Mouse (Mus musculus) thymus, postnatal 14 days (tissue): Measurements from ENCODE around the gene Pou3f3.

Source experiments
- DNase-seq: peaks from one replicate; pipeline ENCODE4 v3.0.0; 2021

Gene Pou3f3

DNA sequence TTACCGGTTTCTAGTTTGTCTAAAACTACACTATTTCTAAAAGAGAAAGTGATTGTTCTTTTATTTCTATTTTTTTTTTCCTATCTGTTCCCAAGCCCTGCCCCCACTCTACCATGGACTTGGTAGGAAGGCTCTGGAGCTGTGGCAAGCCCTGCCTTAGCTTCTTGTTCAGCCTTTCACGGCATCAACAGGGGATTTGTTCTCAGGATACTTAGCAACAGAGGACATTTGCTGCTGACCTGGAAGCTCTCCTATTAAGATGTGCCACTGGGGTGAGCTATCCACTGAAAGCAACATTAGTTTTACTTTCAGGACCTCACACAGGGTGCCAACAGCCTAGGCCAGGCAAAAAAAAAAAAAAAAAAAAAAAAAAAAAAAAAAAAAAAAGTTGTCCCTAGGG, 15.4 kb downstream of the Pou3f3 start:
- DNase-seq: no peak

DNA sequence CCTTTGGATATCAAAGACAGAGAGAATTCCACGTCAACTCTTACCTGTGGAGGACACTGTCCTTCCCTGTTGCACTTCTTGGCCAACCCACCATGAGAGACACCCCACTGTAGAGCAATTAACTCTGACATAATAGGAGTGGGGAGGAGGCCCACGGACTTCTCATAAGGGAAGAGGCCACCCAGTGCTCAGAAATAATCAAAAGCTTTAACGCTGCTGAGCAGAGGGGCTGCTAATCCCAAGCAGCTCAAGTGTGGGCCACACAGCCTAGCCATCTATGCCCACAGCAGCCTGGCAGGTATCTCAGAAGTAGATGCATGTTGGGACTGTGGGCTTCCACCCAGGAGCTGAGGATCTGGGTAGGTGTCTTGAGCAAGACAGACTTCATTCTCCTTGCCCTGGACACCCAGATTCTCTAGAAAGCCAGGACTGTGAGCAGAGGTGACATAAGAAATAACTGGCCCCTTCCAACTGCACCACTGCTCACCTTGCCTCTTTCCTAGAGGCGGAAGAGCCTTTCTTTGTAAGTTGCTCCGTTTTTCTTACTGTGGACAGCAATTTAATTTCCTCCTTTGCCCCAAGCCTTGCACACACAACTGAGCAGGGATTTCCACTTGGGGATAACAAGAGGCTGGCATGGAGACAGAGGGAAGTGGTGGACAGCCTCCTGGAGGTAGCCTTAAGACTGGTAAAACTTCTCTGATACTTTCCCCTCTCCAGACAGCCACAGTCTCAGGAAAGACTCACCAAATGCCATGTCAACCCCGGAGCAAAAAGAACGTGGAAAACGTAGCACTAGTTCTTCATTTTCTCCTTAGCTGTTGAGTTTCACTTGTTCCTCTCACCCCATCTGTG, 16.1 kb downstream of the Pou3f3 start:
- DNase-seq: no peak

DNA sequence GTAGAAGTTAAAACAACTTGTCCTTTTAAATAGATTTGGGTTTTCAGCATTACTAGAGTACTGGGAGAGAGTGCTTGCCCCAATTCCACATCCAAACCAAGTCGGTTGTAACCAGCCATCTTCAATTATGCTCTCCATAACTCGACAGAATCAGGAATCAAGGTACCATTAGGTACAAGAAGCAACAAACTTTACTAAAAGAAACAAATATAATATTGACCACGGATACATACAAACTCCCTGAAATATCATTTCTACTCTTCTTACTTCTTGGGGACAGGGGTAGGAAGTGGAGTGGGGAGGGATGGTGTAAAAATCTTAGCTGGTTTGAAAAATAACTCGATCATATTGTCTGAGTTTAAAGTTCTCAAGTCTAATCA, 16.7 kb downstream of the Pou3f3 start:
- no peak for DNase-seq

DNA sequence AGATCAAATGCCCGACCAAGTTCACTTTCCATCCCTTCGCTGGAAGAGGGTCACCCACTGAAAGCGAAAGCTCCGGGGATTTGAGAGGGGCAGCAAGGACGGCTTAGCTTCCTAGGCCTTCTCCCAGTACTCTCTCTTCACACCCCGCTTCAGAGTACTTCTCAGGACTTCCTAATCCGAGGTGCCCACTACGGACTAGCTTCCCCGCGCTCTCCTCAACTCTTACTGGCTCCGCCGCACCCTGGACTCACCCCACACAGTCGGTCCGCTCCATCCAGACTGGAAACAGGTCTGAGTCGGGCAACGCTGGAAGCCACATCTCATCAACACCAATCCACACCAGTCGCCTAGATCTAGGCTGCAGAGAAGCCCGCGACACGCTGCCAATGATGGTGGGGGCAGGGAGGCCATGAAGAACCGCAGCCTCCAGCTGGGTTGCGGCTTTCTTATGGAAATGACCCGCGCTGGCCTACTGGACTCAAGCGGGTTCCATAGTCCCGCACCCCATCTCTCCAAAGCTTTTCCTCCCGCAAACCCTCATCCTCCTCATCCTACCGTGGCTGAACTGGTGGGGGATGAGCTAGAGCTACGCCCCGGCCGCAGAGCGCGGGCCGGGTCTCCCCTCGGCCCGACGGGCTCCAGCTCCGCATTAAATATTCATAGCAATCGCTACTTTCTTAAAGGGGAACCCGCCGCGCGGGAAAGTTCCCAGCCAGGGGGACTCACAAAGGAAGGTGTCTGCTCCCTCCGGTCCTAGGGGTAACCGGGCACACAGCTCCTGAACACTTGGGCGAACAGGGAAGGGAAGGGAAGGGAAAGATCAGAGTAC, 17.8 kb downstream of the Pou3f3 start:
- no peak for DNase-seq

DNA sequence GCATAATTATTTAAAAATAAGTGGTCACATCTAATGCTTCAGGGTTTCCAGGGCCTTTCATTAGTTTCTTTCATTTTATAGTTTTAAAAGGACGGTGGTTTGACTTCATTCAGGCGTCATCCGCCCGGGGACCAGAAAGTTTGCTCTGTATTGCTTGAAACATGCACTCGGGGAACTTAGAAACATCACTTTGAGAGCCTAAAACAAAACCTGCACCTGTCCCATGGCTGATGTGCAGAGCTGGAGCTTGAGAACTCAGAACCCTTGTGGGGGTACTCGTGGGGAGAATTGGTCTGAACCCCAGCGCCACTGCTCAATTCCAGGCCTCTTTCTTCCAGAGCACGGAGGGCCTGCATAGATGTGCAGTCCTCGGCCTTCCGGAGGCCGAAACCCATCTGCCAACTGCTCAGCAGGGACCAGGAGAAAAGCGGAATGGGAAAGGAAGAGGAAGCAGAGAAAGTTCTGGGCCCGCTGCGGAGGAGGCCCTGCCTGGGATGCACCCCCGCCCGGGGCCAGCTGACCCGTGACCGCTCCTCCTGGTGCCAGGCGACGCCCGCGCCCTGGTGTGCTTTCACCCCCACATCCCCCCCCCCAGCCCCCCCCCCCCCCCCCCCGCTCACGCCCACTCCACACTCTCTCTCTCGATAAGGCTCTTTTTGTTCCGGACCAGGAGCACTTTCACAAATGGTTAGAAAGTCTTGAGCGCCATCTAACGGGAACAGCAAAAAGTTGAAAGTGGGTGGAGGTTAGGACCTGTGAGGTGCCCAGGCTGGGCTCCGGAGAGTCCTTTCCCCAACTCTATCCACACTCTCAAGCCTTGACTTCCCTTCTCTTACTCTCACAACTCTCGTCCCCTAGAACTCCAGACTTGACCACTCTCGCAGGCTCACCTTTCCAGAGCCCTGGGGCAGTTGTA, 18.7 kb downstream of the Pou3f3 start:
- no peak for DNase-seq

DNA sequence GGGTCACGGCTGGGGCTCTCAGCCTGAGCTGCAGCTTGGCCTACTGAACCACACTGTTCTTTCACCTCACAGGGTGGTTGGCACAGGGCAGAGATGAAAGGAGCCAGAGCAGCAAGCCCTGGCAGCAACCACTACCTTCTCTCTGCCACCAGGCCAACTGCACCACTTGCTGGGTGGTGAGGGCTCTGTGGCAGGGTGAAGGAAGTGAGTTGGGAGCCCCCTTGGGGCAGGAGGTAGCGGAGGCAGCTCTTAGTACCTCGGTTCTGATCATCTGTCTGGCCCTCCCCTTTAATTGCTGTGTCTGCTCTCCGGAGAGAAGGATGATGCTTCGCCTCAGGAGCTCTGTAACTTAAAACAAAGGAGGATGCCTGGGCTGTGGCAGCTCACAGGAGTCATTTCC, 23.0 kb downstream of the Pou3f3 start:
- DNase-seq: no peak

DNA sequence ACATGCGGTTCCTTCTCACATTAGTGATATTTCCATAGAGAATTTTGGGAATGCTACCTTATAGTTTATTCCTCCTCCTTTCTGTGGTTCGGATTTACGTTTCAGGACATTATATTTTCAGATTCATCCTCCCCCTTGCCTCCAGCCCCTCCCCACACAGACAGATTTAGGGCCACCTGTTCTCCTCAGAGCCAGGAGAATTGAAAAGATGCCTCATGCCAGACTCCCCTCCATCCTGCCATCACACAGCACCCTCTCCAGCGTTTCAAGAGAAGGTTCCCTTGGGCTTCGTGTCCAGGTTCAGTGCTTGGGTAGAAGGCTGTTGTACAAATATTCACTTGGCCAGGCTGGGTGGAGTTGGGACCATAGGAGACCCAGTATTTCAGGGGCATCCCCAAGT, 25.8 kb downstream of the Pou3f3 start:
- no peak for DNase-seq

DNA sequence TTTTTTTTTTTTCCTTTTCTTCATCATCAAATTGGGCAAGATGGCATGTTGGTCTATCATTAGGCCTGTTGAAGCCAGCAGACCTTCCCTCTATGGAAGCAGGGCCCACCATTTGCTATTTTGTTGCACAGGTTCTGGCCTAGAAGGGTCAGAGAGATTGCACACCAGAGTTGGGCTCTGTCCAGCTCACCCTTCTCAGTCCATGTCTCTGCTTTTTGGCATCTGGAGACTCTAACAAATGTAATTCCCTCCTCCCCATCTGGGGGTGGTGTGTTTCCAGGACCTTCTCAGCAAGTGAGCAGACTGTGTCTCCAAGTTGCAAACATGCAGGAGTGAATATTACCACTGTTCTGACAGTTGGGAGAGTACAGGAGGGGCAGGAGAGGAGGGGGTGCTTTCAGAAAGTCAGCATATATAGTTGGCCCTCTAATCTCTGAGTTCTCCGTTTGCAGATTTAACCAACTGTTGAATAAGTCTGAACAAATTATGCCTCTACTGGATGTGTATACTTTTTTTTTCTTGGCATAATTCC, 28.3 kb downstream of the Pou3f3 start:
- no peak for DNase-seq

DNA sequence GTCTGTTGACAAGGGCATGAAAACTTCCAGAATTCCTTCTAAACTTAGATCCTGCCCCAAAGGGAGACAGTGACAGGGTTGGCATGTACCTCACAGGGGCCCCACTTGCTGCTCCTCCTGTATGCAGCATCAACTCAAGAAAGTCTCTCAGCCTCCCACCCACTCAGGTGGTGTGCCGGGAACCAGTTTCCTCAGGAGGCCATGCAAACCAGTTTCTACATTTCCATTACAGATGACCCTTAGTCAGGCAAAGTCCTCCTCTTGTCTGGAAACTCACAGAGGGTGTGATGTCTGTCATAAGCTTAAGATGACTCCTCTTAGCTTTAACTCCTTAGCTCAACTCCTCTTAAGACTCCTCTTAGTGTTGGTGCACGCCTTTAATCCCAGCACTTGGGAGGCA, 29.3 kb downstream of the Pou3f3 start:
- no peak for DNase-seq

DNA sequence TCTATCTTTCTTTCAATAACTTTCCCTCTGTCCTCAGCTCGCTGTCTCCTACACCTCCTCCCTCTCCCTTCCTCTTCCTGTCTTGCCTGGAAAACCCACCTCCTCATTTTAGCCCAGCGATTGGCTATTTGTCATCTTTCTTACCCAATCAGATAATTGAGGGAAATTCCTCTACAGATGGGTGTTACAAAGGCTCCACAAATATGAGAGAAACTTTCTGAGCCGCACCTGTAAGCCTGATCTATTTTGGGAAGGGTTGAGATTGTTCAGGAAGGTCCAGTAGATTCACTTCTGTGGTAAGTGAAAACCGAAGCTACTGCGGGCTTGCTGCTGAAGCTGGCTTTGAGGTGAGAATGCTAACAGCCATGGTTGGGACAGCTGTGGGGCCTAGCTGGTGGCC, 31.6 kb downstream of the Pou3f3 start:
- no peak for DNase-seq

DNA sequence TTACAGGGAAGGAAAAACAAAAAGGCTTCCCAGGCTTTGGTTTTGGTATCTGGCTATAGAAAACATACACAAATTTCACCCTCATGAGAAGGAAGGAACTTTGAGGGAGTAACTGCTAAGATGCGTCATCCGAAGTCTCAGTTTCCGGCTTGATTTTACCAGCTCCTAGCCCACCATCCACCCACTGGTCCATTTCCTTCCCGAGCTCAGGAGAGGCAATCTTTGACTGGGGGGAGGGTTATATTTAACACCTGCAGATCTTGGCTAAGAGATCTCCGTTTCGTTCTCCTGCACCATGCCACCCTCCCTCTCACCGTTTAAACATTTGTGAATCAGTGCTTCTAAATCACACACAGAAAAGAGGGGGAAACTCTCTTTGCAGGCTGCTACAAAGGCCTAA, 32.1 kb downstream of the Pou3f3 start:
- DNase-seq: no peak

DNA sequence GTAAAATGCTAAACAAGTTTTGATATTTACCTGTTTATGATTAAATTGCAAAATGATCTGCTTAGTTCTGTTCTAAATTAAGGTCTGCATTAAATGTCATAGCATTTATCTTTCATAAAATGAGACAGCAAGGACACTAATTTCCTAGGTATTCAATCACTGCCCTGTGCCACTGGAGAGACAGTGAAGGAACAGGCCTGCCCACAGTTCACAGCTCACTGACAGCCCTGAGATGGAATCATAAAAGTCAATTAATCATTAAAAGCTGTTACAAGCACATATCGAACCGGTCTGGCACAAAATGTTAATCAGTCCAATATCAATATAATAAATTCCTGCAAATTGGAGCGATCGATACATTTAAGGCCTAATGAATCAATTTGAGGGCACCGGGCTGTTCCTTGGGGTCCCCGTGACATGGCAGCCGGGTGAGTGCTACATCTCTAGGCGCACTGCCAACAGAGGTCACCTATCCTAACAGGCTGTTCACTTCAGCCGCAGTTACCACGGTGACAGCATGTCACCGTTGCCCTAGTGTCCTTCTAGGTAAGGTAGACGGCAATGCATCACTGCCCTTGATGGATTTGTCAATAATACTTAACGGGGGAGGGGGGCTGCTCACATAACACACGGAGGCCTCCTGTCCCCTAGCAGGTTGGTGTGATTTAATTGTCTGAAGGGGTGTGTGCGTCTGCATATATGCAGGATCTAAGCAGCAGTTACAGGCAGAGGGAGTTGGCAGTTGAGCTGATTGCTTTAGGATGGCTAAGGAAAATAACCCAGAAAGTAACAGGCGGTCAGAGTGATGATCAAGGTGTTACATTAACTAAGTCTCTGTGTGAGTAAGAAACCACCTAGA, 46.0 kb downstream of the Pou3f3 start:
- DNase-seq: no peak

DNA sequence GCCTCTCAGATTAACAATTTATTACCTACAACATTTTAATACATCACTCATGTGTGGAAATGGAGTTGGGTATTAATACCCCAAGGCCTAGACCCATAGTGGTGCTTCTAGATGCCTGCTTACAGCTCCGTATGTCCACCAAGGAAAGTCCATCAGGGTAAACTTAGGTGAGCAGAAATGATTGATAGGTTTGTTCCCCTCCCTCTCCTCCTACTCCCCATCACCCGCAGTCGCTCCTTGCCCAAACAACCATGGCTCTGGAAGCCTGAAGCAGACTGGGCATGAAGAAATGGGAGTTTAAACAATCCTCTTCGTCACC, 46.6 kb downstream of the Pou3f3 start:
- no peak for DNase-seq

DNA sequence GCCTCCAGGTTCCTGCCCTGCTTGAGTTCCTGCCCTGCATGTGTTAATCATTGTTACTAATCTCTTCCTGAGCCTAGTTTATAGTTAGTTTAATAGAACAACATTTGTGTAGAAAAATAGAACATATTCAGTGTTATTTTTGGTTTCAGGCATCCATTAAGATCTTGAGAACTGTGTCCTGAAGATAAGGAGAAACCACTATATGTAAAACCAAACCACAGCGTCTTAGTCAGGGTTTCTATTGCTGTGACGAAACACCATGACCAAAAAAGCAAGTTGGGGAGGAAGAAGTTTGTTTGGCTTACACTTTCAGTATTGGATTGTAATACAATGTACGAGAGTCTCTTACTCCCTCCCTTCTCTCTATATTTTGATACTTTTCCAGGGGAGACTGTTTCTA, 49.5 kb downstream of the Pou3f3 start:
- no peak for DNase-seq

DNA sequence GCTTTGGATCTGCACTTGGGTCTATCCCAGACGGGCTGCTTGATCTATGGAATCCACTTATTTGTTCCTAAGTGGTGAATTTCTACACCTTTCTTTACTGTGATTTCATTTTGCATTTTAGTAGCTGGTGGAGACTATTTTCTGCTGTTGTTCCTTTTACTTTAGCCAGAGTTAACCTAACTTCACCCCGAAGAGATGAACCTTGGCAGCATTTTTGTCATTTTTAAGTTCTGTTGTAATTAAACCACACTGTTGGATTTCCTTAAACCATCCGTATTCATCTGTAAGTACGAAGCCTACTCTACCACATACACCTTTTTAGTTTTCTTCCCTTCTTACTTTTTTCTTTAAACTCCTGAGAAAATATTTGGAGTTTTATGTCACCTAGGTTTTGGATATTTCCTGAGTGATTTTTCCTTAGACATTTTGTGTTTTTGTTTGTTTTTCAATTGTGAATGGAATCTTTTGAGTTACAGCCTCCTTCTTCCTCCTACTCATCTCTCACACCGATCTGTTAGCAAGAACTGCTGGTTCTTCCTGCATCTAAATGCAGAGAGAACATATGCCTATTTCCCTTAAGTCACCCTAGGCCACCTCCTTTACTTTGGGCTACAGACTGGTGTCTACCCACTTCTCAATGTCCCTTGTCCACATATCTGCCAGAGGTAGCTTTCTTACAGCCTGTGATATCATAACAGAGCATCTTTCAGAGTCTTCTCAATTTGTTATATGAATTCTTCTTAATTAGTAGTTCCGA, 54.1 kb downstream of the Pou3f3 start:
- no peak for DNase-seq
